Mouse (Mus musculus): Measurements from ENCODE around the gene Mboat7. TPM values are rescaled to one million over a fixed set of nuclear protein-coding genes. Genes with fewer than 3 reads are reported as not detected.
A peak's percentile ranks its signal among the peaks of the same experiment; 100 is the strongest.
"Not testable (repeated sequence)": the region's sequence is repeated elsewhere in the genome, so short reads cannot be mapped to it uniquely, and the experiment has no call there.

Gene Mboat7
- polyA plus RNA-seq, 1 experiment from 2014 or later, result 44.5 TPM

- no peak overlapping the region for H3K4me3 ChIP-seq (replicated peaks; ENCODE audit: low read length)
- ATAC-seq (ENCODE audit: insufficient read depth, low FRiP score), result no peak
- H3K9me3 ChIP-seq (replicated peaks; ENCODE audit: control insufficient read depth, low read length), result no peaks in the 10 kb centered on the region
- H3K27ac ChIP-seq (ENCODE audit: low read length), result no peak overlapping the region
- peaks cover 8% of the 10 kb centered on the region; the same call in 1 of the 2 replicates for H3K36me3 ChIP-seq (ENCODE audit: control insufficient read depth, insufficient read depth, low read length)
- H3K4me1 ChIP-seq (ENCODE audit: control insufficient read depth, insufficient read depth, low read length), result peaks cover 9% of the 10 kb centered on the region
- WGBS, result 41% methylated on average over 7 of the region's 7 CpGs
- H3K4me2 ChIP-seq (ENCODE audit: low read depth, low read length), result no peak overlapping the region
- H3K9ac ChIP-seq (ENCODE audit: low read length), result no peak overlapping the region
- no peaks in the 10 kb centered on the region for H3K27me3 ChIP-seq (ENCODE audit: control insufficient read depth, insufficient read depth, low read length)
Measured at GRCm38 (mm10) chr7:3707568-3708413, 14.5 kb upstream of the Mboat7 start.

GRCm38 (mm10) chr7:3707027-3707426 lies 13.7 kb upstream of the Mboat7 start:
- Histone ChIP-seq H3K4me1 (ENCODE audit: control insufficient read depth, insufficient read depth, low read length) (peaks cover 9% of the 10 kb centered on the region), H3K4me2 (ENCODE audit: low read depth, low read length) (no peak overlapping the region), H3K9ac (ENCODE audit: low read length) (peak overlapping the region; percentile 31; the same call in 1 of the 2 replicates), H3K9me3 (replicated peaks; ENCODE audit: control insufficient read depth, low read length) (no peaks in the 10 kb centered on the region), H3K27me3 (ENCODE audit: control insufficient read depth, insufficient read depth, low read length) (no peaks in the 10 kb centered on the region), H3K27ac (ENCODE audit: low read length) (peak overlapping the region; percentile 37), H3K4me3 (replicated peaks; ENCODE audit: low read length) (0 out of 2 replicates have a peak overlapping the region, but pooled peaks have one; percentile 9), H3K36me3 (ENCODE audit: control insufficient read depth, insufficient read depth, low read length) (peaks cover 8% of the 10 kb centered on the region; the same call in 1 of the 2 replicates)
- no peak for ATAC-seq (ENCODE audit: insufficient read depth, low FRiP score)
- 56% methylated on average over 4 of the region's 4 CpGs for WGBS

- WGBS, result 41% methylated on average over 11 of the region's 11 CpGs
- H3K4me2 ChIP-seq (ENCODE audit: low read depth, low read length), result peak overlapping the region; percentile 92
- peak overlapping the region; percentile 91 for H3K4me3 ChIP-seq (replicated peaks; ENCODE audit: low read length)
- H3K27ac ChIP-seq (ENCODE audit: low read length), result peak overlapping the region; percentile 37
- H3K36me3 ChIP-seq (ENCODE audit: control insufficient read depth, insufficient read depth, low read length), result peaks cover 8% of the 10 kb centered on the region; the same call in 1 of the 2 replicates
- H3K9me3 ChIP-seq (replicated peaks; ENCODE audit: control insufficient read depth, low read length), result no peaks in the 10 kb centered on the region
- 0 out of 2 replicates have a peak overlapping the region, but pooled peaks have one; percentile 31 for H3K9ac ChIP-seq (ENCODE audit: low read length)
- ATAC-seq (ENCODE audit: insufficient read depth, low FRiP score), result no peak
- H3K27me3 ChIP-seq (ENCODE audit: control insufficient read depth, insufficient read depth, low read length), result no peaks in the 10 kb centered on the region
- peaks cover 9% of the 10 kb centered on the region for H3K4me1 ChIP-seq (ENCODE audit: control insufficient read depth, insufficient read depth, low read length)
Measured at GRCm38 (mm10) chr7:3706343-3706934, 13.1 kb upstream of the Mboat7 start.

GRCm38 (mm10) chr7:3705911-3706310 lies 12.6 kb upstream of the Mboat7 start:
- peaks cover 9% of the 10 kb centered on the region for H3K4me1 ChIP-seq (ENCODE audit: control insufficient read depth, insufficient read depth, low read length)
- H3K9me3 ChIP-seq (replicated peaks; ENCODE audit: control insufficient read depth, low read length), result no peaks in the 10 kb centered on the region
- peak overlapping the region; percentile 90 for H3K9ac ChIP-seq (ENCODE audit: low read length)
- peak overlapping the region; percentile 66 for H3K27ac ChIP-seq (ENCODE audit: low read length)
- no peak for ATAC-seq (ENCODE audit: insufficient read depth, low FRiP score)
- H3K36me3 ChIP-seq (ENCODE audit: control insufficient read depth, insufficient read depth, low read length), result peaks cover 11% of the 10 kb centered on the region; the same call in 1 of the 2 replicates
- peak overlapping the region; percentile 92 for H3K4me2 ChIP-seq (ENCODE audit: low read depth, low read length)
- 26% methylated on average over 6 of the region's 6 CpGs for WGBS
- H3K27me3 ChIP-seq (ENCODE audit: control insufficient read depth, insufficient read depth, low read length), result no peaks in the 10 kb centered on the region
- H3K4me3 ChIP-seq (replicated peaks; ENCODE audit: low read length), result peak overlapping the region; percentile 91

- H3K4me2 ChIP-seq (ENCODE audit: low read depth, low read length), result peak overlapping the region; percentile 92
Measured at GRCm38 (mm10) chr7:3705461-3705860, 12.1 kb upstream of the Mboat7 start.

GRCm38 (mm10) chr7:3704475-3704874 lies 11.2 kb upstream of the Mboat7 start:
- Histone ChIP-seq H3K4me3 (replicated peaks; ENCODE audit: low read length) (peak overlapping the region; percentile 91), H3K9me3 (replicated peaks; ENCODE audit: control insufficient read depth, low read length) (no peaks in the 10 kb centered on the region), H3K27me3 (ENCODE audit: control insufficient read depth, insufficient read depth, low read length) (no peaks in the 10 kb centered on the region), H3K27ac (ENCODE audit: low read length) (peak overlapping the region; percentile 96), H3K36me3 (ENCODE audit: control insufficient read depth, insufficient read depth, low read length) (peaks cover 12% of the 10 kb centered on the region), H3K4me1 (ENCODE audit: control insufficient read depth, insufficient read depth, low read length) (peaks cover 9% of the 10 kb centered on the region), H3K4me2 (ENCODE audit: low read depth, low read length) (peak overlapping the region; percentile 92), H3K9ac (ENCODE audit: low read length) (peak overlapping the region; percentile 90)
- ATAC-seq (ENCODE audit: insufficient read depth, low FRiP score), result peak; percentile 3; the same call in 1 of the 2 replicates
- 0% methylated on average over 20 of the region's 20 CpGs for WGBS

More at GRCm38 (mm10) chr7:3705461-3705860, 12.1 kb upstream of the Mboat7 start:
- H3K27ac ChIP-seq (ENCODE audit: low read length), result peak overlapping the region; percentile 96
- not testable (repeated sequence) for H3K27me3 ChIP-seq (ENCODE audit: control insufficient read depth, insufficient read depth, low read length); H3K4me1 ChIP-seq (ENCODE audit: control insufficient read depth, insufficient read depth, low read length); ATAC-seq (ENCODE audit: insufficient read depth, low FRiP score); H3K9me3 ChIP-seq (replicated peaks; ENCODE audit: control insufficient read depth, low read length)
- H3K4me3 ChIP-seq (replicated peaks; ENCODE audit: low read length), result peak overlapping the region; percentile 91
- peak overlapping the region; percentile 90 for H3K9ac ChIP-seq (ENCODE audit: low read length)
- peaks cover 12% of the 10 kb centered on the region; the same call in 1 of the 2 replicates for H3K36me3 ChIP-seq (ENCODE audit: control insufficient read depth, insufficient read depth, low read length)
- 2% methylated on average over 6 of the region's 7 CpGs for WGBS

GRCm38 (mm10) chr7:3703879-3704441 lies 10.6 kb upstream of the Mboat7 start, which contains the start of gene Rps9:
Gene Rps9, plus strand, starts transcription at chr7:3703993.
- peaks cover 9% of the 10 kb centered on the region for H3K4me1 ChIP-seq (ENCODE audit: control insufficient read depth, insufficient read depth, low read length)
- peak within 1 kb of the TSS; percentile 92 for H3K4me2 ChIP-seq (ENCODE audit: low read depth, low read length)
- H3K9ac ChIP-seq (ENCODE audit: low read length), result peak within 1 kb of the TSS; percentile 90
- H3K27me3 ChIP-seq (ENCODE audit: control insufficient read depth, insufficient read depth, low read length), result no peaks in the 10 kb centered on the region
- peaks cover 12% of the 10 kb centered on the region for H3K36me3 ChIP-seq (ENCODE audit: control insufficient read depth, insufficient read depth, low read length)
- 2% methylated on average over 42 of the region's 42 CpGs for WGBS
- peak; percentile 95 for ATAC-seq (ENCODE audit: insufficient read depth, low FRiP score)
- no peaks in the 10 kb centered on the region for H3K9me3 ChIP-seq (replicated peaks; ENCODE audit: control insufficient read depth, low read length)
- peak within 1 kb of the TSS; percentile 91 for H3K4me3 ChIP-seq (replicated peaks; ENCODE audit: low read length)
- H3K27ac ChIP-seq (ENCODE audit: low read length), result peak within 1 kb of the TSS; percentile 96

GRCm38 (mm10) chr7:3703148-3703878 lies 10.0 kb upstream of the Mboat7 start:
- H3K4me2 ChIP-seq (ENCODE audit: low read depth, low read length), result peak overlapping the region; percentile 53
- peaks cover 9% of the 10 kb centered on the region for H3K4me1 ChIP-seq (ENCODE audit: control insufficient read depth, insufficient read depth, low read length)
- no peaks in the 10 kb centered on the region for H3K27me3 ChIP-seq (ENCODE audit: control insufficient read depth, insufficient read depth, low read length)
- peaks cover 12% of the 10 kb centered on the region for H3K36me3 ChIP-seq (ENCODE audit: control insufficient read depth, insufficient read depth, low read length)
- peak overlapping the region; percentile 91 for H3K4me3 ChIP-seq (replicated peaks; ENCODE audit: low read length)
- WGBS, result 21% methylated on average over 6 of the region's 6 CpGs
- peak overlapping the region; percentile 61 for H3K9ac ChIP-seq (ENCODE audit: low read length)
- H3K9me3 ChIP-seq (replicated peaks; ENCODE audit: control insufficient read depth, low read length), result no peaks in the 10 kb centered on the region
- ATAC-seq (ENCODE audit: insufficient read depth, low FRiP score), result peak; percentile 26; the same call in 1 of the 2 replicates
- H3K27ac ChIP-seq (ENCODE audit: low read length), result peak overlapping the region; percentile 53; the same call in 1 of the 2 replicates

Data from stomach, embryonic 16.5 days (tissue).